Mouse (Mus musculus) embryo, embryonic 11.5 days (tissue): ENCODE measurements at regions not wholly inside any gene's neighbourhood (a gene's known extent, or its start where the extent isn't known, plus 50 kb on each side); places are given as distances from the start of the nearest gene placed in this dataset.

Source experiments
- DNase-seq: peaks from one replicate; pipeline ENCODE4 v3.0.0-alpha.2; 2012; ENCODE audit warnings: low read depth, low spot score

DNA sequence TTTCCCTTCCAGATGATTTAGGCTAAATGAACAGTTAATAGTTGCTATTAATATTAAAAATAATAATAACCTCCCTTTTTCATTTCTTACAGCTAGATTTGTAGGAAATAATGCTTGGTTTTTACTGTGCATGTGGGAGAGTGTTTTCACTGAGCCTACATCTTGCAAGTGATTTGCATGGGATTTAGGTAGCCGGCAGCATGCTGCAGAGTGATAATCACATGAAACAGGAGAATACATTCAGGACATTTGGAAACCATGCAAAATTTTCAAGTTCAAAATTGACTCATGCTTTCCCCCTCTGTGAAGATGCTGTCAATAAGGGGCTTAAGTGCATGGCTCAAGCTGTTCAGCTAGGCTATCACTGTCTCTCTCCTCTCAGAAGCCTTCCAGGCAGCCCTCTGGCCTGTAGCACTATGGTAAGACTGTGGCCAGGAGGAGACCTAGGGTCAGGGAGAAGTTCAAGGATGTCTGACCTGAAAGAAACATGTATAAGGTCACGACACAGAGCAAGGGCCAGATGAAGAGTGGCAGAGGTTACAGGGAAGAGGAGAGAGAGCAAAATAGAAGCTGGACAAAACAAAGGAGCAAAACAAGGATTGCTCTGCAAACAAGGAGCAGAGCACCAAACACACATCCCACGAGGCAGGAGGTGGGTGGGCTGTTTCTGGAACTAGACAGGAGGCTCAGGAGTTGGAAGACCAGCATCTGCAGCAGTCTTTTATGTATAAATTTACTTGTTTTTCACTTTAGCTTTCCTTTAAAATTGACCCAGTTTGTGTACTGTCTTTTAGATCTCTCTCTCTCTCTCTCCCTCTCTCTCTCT, 177.5 kb downstream of the Tmem161b start:
- DNase-seq = no peak

GRCm38 (mm10) chr13:84401006-84401405, 178.9 kb downstream of the Tmem161b start:
- no peak for DNase-seq

- no peak for DNase-seq
Measured at GRCm38 (mm10) chr13:84404566-84405194, 182.6 kb downstream of the Tmem161b start.

GRCm38 (mm10) chr13:84434444-84434843, 212.3 kb downstream of the Tmem161b start:
- DNase-seq = no peak

DNA sequence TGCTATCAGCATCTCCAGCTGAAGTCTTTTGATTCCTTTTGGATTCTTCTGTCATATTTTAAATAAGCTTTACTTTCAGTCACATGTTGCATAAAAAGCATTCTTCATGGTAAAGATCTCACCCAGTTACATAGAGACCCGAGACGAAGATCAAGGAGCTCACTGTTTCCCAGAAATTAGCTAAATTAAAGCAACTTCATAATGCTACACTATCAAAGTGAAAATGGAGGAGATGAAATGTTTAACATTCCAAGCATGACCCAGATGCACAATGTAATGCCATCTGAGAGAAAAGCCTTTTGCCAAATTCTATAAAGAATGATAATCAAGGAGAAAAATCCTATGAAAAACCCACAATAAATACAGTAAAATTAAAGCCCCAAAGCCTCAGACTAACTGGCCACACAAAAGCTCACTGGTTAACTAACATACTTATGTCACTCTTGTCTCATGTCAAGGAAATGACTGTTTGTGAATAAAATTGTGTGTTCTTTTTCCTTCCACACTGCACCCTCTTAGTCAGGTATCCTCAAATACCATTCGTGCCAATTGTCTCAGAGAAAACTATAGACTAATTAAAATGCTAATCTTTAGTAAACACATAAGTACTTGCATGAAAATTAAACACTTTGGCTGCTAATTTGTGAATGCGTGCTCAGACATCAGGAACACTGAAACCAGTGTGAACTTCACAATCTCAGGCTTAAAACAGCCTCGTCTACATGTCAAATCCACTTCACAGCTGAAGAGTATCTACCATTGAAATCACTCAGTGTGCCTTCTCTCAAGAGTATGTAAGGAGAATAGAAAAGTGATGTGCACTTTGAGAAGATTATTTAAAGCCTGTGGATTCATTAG, 215.7 kb downstream of the Tmem161b start:
- DNase-seq = no peak

GRCm38 (mm10) chr13:84438444-84438766, 216.3 kb downstream of the Tmem161b start:
- DNase-seq = no peak

DNA sequence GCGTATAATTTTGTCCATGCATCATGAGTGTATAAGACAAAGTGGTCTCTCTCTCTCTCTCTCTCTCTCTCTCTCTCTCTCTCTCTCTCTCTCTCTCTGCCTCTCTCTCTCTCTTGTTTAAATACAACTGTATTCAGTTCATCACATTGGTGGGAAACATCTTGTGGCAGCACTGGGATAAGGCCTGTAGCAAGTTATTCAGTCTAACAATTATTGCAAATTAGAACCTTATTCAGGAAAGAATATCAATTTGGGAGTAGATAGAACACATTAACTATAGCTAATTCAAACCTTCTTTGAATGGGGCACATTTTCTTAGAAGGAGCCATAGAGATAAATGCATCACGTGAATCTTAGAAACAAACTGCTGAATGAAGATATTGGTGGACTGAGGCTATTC, 226.4 kb downstream of the Tmem161b start:
- DNase-seq = no peak

DNA sequence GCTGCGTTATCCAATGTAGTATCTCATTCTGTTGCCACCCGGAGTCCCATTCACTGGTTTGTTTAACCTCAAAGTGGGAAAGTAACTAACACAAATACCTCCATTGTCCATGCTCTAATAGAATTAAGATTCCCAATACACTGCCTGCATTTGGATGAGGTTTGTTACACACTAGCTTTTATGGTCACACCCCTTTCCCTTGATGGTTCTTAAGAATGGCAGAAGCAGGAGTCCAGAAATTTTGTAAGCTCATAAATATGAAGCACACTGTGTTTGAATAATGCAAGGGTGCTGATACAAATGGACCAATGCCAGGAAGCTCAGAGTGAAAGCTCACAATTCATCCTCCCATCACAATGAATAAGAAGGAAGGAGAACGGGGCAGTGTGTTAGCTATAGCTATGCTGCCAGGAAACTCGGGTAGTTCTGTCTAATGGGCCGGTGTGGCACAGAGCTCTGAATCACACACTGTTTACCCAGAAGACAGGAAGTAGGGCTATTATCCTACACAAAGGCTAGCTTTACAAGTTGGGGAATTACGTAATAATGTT, 227.0 kb downstream of the Tmem161b start:
- DNase-seq = peak; percentile 4
